Mouse (Mus musculus) layer of hippocampus, postnatal 25 days (tissue): ENCODE measurements at regions not wholly inside any gene's neighbourhood (a gene's known extent, or its start where the extent isn't known, plus 50 kb on each side); places are given as distances from the start of the nearest gene placed in this dataset.

Experiments used
- DNase-seq, 2 experiments: peaks; one replicate each; pipeline ENCODE4 v3.0.0; 2022; ENCODE audit warnings: mixed read lengths in 2 of 2, low spot score in 1 of 2; ENCODE audit errors: extremely low spot score in 1 of 2

DNA sequence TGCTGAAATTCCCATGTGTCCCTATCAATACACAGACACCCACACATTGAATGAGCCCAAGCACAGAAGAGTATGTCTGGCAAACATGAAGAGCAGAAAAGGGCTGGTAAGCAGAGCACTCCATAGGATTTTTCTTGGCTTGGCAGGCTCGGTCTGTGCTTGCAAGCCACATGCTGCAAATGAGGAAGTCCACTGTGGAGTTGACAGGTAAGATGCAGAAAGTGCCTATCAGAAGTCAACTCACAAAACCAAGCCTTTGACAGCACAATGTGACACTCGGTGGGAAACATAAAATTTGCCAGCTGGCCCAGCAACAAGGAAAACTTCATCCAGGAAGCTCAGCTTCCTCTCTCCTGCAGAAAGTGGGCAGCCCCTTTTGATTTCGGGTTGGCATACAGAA, 722.7 kb downstream of the 1700064H15Rik start:
- DNase-seq = no peak

DNA sequence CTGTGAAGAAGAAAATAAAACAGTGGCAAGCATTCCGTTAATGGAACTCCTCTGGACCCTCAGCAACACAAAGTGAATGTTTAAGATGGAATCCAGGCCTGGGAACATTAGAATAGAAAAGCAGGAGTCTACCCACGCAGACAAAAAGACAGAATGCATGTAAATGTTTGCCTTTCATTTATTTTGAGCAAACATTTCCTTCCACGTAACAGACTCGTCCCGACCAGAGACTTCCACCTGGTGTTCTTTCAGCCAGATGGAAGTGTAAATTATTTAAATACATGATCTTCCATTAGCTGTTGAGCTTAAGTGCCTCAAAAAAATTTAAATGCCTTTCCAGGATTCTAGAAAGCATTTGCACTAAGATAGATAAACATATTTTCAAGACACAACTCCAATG, 722.3 kb downstream of the 1700064H15Rik start:
- DNase-seq = no peak

GRCm38 (mm10) chr3:18908737-18909136, 719.7 kb downstream of the 1700064H15Rik start:
- no peak for DNase-seq

- DNase-seq = no peak
Observed at GRCm38 (mm10) chr3:18928401-18929104, 699.9 kb downstream of the 1700064H15Rik start.

DNA sequence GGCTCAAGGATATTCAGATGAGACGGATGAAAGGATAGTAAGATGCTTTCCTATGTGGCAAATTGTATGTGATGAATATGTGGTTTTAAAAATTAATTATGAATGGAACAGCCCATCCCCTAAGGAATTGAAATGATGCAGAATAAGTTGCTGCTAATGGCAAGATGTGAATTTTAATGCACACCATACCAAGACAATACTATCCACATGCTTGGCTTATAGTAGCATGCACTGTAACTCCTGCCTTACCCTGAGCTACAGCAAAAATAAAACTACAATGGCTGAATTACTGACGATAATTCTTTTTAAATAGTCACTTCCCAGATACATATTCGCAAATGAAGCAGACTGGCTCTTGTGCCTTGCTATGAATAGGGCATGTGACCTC, 699.4 kb downstream of the 1700064H15Rik start:
- DNase-seq = no peak

DNA sequence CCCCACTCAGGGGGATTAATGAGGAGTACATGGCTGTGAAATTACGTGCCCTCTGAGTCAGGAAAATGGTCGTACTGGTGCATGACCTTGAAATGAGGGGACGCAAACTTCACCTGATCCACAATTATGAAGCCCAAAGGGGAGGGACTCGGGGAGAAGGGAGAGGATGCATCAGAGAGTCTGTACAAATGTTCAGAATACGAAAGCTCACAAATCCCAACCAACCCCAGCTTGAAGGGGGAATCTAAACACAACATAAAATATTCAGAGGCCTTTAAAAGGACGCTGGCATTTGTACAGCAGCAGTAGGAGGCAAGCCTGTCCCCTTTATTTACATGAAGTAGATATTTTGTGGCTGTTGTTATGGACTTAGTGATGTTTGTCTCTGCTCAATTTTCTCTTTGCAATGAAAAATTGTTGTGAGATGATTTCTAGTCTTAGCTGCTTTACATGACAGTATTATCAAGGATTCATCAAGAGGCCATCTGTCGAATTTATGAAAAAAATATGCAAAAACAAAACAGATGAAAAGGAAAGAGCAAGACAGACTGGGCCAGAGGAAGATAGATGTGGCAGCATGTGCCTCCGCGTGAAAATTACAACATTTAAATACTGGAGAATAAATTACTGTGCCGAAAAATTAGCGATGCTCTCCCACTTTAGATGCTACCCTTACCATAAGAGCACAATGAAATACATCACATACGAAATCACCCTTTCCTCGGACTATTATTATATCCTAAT, 695.3 kb downstream of the 1700064H15Rik start:
- no peak for DNase-seq

DNA sequence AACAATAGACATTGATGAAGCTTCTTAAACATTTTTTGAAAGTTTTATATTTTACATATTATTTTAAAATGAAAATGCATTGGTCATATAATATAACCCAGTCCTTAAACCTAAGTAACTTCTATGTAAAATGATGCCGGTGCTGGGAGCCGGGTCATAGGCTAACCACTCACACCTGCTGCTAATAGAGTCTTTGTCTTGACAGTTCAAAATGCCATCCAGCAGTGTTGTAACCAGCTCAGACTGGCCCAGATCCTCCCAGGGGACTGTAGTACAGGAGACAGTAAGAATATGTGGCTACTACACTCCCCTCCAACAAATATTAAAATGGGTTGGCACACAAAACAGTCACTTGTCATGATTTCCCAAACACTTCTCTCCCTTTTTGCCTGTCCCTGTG, 693.6 kb downstream of the 1700064H15Rik start:
- DNase-seq = no peak

GRCm38 (mm10) chr3:18937333-18938122, 690.9 kb downstream of the 1700064H15Rik start:
- no peak for DNase-seq

GRCm38 (mm10) chr3:18941301-18942177, 686.9 kb downstream of the 1700064H15Rik start:
- no peak for DNase-seq

GRCm38 (mm10) chr3:18960341-18960740, 668.1 kb downstream of the 1700064H15Rik start:
- no peak for DNase-seq

DNA sequence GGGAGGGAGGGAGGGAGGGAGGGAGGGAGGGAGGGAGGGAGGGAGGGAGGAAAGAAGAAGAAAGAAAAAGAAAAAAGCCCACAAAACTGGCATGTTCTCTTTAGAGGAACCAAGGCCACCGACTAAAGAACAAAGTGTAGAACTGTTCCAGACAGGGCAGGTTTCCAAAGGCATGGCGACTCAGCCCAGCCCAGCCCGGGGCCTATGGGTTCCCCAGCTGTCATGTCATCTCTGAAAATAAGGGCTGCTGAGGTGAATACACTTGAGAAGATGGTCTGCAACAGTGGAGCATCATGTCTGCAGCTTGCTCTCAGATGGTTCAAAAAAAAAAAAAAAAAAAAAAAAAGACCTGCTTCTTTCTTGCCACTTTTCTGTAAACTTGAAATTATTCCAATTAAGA, 639.8 kb downstream of the 1700064H15Rik start:
- DNase-seq = no peak

- DNase-seq = peak in 1 of 2 experiments; percentile 41
Observed at GRCm38 (mm10) chr3:18989577-18990240, 638.8 kb downstream of the 1700064H15Rik start.

DNA sequence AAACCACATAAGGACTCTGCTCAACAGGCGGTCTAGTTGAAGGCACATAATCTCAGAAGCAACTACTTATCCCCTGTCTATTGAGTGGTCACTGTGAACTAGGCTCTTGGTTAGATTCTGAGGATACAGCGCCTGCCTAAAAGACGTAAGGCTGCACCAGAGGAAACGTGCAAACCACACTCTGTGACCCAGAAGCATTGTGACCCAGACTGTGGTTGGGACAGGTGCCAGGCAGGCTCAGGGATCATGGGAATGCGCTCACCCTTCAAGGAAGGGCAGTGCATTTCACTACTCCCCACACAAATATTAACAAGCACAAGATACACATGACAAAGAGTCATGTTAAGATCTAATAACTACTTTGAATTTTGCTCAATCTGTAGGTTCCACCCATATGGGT, 628.3 kb downstream of the 1700064H15Rik start:
- DNase-seq = no peak

DNA sequence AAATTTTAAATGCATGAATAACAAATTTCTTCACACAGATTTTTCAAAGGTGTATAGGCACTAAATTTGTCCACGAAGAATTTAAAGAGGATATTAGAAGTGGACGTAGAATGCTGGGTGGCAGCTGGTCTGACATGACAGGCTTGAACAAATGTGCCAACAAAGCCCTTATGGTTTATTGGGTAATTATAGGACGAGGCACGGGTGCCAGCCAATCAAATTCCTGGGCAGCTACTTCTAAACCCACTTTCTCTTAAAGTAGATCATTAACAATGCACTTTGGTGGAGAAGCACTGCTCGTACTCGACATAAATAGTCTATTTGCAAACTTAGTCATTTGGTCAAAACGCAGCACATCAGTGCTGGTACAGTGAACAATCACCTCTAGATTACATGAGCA, 626.4 kb downstream of the 1700064H15Rik start:
- no peak for DNase-seq

DNA sequence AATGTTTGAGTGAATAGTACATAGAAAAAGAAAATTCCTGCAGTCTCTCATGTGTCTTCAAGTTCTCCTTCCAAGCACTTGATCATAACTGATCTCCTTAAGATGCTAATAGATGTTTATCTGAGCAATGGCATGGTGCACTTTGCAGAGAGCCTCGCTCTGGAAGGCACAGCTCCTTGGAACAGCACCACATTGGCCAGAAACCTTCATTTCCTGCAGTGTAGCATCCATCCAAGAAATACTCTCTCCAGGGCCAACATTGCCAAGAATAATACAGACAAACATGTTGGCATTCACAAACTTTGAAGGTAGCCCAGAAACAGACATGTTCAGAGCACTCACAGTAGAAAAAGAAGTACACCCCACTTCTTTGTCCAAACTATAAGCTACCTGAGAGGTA, 623.7 kb downstream of the 1700064H15Rik start:
- no peak for DNase-seq

GRCm38 (mm10) chr3:19044566-19044965, 583.9 kb downstream of the 1700064H15Rik start:
- no peak for DNase-seq

DNA sequence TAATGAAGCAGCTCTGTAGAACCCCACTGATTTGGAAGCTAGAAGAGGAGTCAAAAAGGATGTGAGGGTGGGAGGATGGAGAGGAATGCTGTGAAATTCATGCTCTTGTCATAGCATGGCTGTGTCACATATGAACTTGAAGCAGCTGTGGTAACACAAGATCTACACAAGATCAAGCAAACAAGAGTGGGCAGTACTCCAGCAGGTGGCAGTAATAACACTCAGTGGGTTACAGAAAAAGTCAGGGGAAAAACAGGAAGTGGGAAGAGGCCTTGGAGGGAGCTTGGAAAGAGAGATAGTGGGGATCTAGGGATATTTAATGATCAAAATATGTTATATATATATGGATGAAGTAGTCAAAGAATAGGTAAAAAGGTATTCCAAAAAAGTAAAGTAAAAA, 582.5 kb downstream of the 1700064H15Rik start:
- DNase-seq = no peak

DNA sequence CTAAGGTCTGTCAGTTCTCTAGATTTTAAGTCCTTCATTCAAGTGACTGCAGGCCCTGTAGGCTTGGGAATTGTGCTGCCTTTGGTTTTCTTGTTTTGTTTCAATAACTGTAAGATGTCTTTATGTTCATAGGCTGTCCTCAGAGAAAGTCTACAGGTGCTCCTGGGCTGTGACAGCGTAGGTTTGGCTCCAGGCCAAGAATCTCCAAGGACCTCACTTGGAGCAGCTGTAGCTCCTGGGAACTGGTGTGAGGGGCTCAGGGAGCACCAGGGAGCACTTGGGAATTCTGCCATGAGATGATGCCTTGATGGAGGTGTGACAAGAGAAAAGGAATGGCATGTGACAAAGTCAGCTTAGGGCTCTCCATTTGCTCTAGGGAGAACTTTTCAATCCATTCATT, 581.9 kb downstream of the 1700064H15Rik start:
- DNase-seq = no peak

- DNase-seq = no peak
Observed at GRCm38 (mm10) chr3:19055961-19056360, 572.5 kb downstream of the 1700064H15Rik start.

DNA sequence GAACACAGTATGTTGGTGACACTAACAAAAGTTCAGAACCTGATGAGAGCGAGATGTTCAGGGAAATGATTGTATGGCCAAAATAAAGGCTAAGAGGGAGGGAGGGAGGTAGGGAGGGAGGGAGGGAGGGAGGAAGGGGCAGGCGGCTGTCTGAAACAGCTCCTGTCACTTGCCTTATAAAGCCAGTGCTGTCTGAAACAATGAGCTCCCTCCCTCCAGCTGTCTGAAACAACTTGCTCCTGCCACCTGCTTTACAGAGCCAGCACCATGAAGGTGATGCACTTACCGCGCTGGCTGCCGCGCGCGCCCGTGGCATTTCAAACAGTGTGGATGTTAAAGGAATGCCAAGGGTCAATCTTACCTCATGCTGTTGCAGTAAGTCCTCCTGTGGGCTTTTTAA, 571.9 kb downstream of the 1700064H15Rik start:
- DNase-seq = no peak
